Mouse (Mus musculus) urinary bladder, postnatal 25 days (tissue): ENCODE data around the gene Fam192a.

Experiments
- DNase-seq: peaks from one replicate; pipeline ENCODE4 v3.0.0; 2022; ENCODE audit warnings: low spot score

Gene Fam192a

DNA sequence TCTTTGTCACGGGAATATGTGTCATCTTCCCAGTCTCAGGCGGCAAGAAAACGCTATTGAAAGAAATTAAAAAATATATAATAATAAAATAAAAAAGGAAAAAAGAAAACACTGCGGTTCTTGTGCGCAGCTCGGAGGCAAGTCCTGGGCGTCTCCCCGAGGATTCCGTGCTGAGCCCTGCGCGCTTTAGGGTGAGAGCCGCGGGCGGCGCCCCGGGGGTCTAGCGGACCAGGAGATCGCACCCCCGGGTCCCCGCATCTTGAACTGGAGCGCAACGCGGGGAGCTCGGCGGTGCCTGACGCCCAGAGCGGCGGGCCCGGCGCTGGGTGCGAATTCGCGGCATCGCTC is 69.3 kb downstream of the Fam192a start:
- DNase-seq = no peak

DNA sequence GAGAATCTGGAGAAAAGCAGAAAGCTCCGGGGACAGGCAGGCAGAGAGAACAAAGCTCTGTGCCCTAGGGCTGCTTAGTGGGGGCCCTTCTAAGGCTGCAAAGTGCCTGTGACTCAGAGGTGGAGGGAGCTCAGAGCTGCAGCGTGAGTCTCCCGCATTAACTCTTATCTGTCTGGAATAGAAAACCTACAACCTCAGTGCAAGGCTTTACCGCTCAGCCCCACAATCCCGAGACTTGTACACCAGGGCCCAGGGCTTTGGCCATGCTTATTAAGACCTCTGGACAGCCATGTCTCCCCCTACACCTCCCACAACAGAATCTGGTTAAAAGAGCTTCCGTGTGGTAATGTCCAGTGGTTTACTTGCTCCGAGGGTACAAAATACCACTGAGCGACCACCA is 69.8 kb downstream of the Fam192a start:
- DNase-seq = no peak

- DNase-seq = no peak
These were observed 71.2 kb downstream of the Fam192a start for GRCm38 (mm10) chr8:94530643-94531042.

DNA sequence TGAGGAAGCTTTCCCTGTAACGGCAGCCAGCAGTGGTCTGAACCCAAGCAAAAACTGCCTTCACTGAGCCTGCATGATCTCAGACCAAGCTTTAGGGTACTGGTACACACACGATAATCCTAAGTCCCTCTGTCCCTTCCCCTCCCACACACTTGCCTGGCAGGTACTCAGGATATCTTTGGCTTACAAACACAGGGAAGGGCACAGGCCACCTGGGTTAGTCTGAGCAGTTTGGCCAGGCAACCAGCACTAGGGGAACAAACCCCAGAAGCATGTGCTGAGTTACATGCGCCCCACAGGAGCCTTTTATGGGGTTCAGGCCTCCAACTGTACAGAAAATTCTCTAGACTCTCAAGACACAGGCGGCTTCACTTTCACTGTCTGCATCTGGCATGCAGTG is 71.9 kb downstream of the Fam192a start:
- no peak for DNase-seq

DNA sequence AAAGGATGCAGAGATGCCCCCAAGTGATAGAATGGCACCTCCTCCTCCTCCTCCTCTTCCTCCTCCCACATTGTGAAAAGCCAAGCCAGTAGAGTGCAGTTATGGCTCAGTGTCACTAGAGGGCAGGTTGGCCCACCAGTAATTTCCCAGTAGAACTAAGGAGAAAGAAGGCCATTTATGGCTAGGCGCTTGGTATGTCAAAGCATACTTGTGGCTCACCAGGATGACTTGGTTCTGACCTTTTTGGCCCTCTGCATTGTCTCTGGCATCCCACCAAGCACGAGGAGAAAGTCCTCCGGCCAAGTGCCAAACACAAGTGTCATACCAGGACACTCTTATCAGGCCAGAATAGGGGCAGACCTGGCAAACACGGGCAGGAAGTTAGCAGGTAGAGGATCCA is 73.6 kb downstream of the Fam192a start:
- DNase-seq = no peak

DNA sequence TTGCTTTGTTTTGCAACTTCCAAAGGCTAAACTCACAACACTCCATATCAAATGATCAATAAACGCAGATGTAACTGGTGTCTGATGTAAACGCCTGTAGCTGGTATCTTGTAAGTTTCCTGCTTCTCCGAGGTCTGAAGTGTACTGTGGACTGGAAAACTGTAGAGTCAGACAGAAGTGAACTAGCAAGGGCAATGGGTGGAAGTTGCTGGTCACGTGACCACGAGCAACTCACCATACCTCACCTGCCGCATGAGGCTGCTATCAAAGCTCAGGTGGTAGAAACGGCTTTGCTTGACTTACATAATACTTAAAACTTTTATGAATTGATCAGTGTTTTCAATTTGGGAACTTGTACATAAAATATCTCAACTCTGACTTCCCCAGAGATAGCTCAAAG is 74.6 kb downstream of the Fam192a start:
- no peak for DNase-seq

GRCm38 (mm10) chr8:94524554-94524953 is 77.2 kb downstream of the Fam192a start:
- no peak for DNase-seq
